Mouse (Mus musculus): ENCODE results near the gene Fahd2a. TPM values are rescaled to one million over a fixed set of nuclear protein-coding genes. Genes with fewer than 3 reads are reported as not detected.

The Fahd2a gene
- total RNA-seq, 4 experiments from 2014 or later: 42.1 to 59.5 (median 52.5) TPM

DNA sequence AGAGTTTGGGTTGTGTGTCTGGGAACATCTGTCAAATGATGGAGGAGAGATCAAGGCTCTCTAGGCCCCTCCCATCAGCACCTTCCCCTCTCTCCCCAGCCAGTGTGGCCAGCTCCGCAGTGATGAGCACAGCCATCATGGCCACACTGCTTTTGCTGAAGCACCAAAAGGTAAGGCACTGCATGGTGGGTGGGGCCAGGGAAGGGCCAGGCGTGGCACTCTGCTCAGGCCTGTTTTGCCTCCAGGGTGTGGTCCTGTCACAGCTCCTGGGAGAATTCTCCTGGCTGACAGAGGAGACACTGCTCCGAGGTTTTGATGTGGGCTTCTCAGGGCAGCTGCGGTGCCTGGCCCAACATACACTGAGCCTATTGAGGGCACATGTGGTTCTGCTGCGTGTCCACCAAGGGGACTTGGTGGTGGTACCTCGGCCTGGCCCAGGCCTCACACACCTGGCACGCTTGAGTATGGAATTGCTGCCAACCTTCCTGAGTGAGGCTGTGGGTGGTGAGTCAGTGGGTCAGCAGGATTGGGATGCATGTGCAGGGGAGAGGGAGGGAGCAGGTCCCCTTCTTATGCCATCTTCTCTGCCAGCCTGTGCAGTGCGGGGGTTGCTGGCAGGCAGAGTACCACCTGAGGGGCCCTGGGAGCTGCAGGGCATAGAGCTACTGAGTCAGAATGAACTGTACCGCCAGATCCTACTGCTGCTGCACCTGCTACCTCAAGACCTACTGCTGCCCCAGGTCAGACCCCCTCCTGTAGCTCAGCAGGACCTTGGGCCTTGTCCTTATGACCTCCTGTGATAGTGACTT, 10.7 kb downstream of the Fahd2a start:
- DNase-seq (ENCODE audit: low spot score): no peak

DNA sequence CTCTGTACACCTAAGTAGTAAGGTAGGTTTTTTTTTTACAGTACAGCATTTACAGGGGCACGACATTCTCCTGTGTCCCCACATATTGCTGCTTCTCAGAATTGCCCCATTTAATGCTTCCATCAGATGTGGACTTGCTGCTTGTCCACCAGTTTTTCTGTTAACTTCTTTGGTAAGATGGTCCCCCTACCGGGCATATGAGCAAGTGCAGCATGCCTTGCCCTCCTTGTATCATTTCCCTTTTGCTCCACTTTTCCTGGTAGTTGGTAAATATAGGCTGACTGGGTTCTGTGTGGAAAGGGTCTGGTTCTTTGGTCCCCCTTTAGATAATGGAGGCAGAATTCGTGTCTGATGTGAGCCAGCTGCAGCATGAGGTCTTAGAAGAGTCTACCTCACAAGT, 14.1 kb downstream of the Fahd2a start:
- DNase-seq (ENCODE audit: low spot score): peak; percentile 35

GRCm38 (mm10) chr2:127424977-127425376, 19.4 kb downstream of the Fahd2a start, which contains the start of gene Gpat2:
Gene Gpat2, plus strand, starts transcription at chr2:127425199.
- DNase-seq (ENCODE audit: low spot score): no peak

- no peak for DNase-seq (ENCODE audit: low spot score)
Measured at GRCm38 (mm10) chr2:127418266-127418970, 25.9 kb downstream of the Fahd2a start.

DNA sequence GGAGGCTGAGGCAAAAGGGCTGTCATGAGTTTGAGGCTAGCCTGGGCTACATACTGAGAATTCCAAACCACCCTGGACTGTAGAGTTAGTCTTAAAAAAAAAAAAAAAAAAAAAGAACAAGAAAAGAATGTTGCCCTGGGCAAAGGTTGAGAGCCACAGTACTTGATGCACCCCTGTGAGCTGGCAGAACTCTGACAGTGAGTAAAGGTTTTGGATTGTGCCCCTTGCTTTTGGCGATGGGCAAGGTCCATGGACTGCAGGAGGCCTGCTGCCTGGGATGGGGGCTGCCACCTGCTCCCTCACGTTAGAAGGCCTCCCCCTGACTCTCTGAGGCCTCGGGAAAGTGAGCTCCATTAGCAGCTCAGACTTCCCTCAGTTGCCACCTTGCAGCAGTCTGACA, 27.7 kb downstream of the Fahd2a start:
- DNase-seq (ENCODE audit: low spot score): no peak

DNA sequence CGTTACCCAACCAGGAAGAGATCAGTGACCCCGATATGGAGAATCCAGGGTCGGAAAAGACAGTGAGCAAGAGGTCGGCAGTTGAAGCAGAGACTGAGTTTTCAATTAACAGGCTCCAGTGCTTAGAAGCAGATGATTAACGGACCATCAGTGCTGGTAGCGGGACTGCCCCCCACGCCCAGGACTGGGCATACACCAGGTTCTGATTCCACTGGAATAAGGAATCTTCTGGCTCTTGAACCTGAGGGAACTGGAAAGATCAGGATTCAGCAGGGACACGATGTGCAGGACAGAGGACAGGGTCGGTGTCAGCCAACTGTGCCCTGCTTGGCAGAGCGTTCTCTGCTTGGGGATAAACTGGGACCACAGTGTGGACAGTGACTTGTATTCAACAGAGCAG, 28.6 kb downstream of the Fahd2a start:
- no peak for DNase-seq (ENCODE audit: low spot score)

GRCm38 (mm10) chr2:127411126-127411525, 33.2 kb downstream of the Fahd2a start:
- no peak for DNase-seq (ENCODE audit: low spot score)

DNA sequence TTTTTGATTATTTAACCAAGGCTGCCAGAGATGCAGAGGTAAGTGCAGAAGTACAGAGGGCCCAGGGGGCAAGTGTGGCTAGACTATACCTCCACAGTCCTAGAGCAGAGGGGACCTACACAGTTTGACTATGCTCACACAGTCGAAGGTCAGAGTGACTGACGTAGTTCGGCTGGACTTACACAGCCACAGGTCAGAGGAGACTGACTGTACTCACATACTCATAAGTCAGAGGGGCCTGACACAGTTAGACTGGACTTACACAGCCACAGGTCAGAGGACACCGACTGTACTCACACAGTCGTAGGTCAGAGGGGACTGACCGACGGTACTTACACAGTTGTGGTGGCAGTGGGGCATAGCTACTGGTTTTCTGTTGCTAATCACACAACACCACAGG, 45.6 kb downstream of the Fahd2a start:
- DNase-seq (ENCODE audit: low spot score): no peak

DNA sequence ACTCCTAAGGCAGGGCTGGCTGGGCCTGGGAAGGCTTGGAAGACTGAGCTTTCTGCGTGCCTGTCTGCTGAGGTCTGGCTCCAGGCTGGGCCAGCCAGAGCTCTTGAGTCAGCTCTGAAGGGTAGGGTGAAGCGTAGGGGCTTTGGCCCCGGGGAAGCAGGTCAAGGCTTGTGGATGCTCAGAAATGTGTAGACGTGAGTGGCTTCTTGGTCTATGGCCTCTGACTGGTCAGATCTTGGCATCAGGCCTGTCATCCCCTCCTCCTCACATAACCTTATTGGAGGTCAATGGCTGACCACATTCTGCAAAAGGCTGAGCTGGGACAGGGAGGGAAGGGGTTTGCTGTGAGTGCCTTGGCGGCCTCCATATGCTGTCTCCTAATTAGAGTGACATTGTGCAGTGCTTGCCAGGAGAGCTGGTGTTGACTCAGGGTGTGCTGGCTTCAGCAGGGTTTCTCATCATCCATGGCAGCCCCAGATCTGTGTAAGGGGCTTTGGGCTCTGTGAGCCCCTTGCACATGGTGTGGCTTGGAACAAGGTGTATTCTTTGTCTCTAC, 49.7 kb downstream of the Fahd2a start:
- no peak for DNase-seq (ENCODE audit: low spot score)

DNA sequence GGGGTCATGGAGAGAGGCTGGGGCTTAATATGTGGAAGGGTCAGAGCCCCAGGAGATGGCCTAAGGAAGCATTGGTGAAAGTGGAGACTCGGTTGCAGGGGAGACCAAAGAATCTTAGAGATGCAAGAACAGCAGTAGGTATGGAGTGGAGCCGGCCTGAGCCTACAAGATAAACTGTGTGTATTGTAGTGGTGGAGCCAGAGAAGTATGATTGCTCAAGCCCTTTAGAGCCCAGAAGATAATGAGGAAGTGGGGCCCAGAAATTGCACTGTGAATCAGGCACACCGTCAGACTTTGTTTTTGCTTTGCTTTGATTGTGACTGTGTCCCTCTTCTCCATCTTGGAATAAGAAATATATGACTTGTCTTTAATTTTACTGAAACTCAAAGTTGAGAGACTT, 53.0 kb downstream of the Fahd2a start:
- DNase-seq (ENCODE audit: low spot score): no peak

DNA sequence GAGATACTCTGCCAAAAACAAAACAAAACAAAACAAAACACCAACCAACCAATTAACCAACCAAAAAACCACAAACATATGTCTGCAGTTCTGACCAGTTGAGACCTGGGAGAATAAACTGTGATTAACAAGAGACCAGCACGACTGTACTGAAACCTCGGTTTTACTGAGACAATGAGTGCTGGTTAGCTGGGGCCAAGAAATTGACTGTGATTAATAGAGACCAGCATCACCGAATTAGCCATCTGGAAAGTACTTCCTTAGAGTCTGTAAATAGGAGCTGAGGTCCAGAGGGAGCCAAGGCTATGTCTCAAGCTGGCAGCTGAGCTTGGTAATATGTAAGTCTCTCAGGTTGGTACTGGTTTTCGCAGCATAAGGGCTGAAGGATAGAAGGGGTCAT, 53.5 kb downstream of the Fahd2a start:
- no peak for DNase-seq (ENCODE audit: low spot score)

DNA sequence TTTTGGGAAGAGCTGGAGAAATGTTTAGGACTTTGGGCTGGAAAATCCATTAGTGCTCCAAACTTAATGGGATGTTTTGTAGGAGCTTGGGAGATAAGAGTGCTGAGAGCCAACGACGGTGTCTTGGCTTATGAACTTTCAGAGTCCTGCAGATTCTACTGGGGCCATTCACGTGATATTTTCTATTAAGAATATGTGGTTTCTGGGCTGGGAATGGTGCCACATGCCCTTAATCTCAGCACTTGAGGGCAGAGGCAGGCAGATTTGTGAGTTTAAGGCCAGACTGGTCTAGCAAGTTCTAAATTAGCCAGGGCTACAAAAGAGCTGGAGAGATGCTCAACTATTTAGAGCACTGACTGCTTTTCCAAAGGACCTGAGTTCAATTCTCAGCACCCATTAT, 54.0 kb downstream of the Fahd2a start:
- no peak for DNase-seq (ENCODE audit: low spot score)

DNA sequence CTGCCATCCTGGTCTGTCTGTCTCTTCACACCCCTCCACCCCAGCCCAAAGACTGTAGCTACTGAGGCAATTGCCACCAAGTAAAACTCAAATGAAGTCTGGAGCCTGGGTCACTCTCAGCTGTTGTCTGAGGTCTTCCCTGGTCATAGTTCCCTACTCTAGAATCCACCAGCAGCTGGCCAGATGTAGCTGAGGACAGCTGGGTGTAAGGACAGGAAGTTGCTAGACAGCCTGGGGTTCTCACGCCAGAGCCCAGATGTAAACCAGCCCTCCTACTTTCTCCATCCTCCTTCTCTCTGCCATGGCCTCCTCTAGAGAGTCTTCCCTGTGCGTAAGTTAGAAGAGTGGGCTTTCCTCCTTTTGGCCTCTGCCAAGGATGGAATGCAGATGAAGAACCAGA, 56.8 kb downstream of the Fahd2a start:
- DNase-seq (ENCODE audit: low spot score): peak; percentile 35

Other genes starting within 250 kb of the Fahd2a start
- under 1 TPM in 3 of 4 experiments, not detected in 1; 0.28 to 0.38 (median 0.28) TPM for gene 1810024B03Rik, start 236.3 kb downstream of the Fahd2a start, total RNA-seq (2022)
- gene Snrnp200, start 236.2 kb downstream of the Fahd2a start, total RNA-seq (2022): 10 to 100 TPM; 61.1 to 72.6 (median 67.5) TPM
- gene Ciao1, start 196.7 kb downstream of the Fahd2a start, total RNA-seq (2022): 10 to 100 TPM; 57.8 to 73.8 (median 70.6) TPM
- gene Tmem127, start 196.7 kb downstream of the Fahd2a start, total RNA-seq (2022): 10 to 100 TPM; 23.9 to 27.7 (median 27.2) TPM
- gene Stard7, start 174.3 kb downstream of the Fahd2a start, total RNA-seq (2022): 100 to 1,000 TPM; 162 to 173 (median 169) TPM
- gene Dusp2, start 108.4 kb downstream of the Fahd2a start, total RNA-seq (2022): 1 to 10 TPM in 2 of 4 experiments, under 1 TPM in 2; 0.27 to 1.6 (median 0.69) TPM
- gene Astl, start 105.9 kb downstream of the Fahd2a start, total RNA-seq (2022): not detected
- gene Adra2b, start 81.4 kb downstream of the Fahd2a start, total RNA-seq (2022): under 1 TPM; 0.41 to 0.78 (median 0.70) TPM
- not detected for gene Gpat2, start 19.4 kb downstream of the Fahd2a start, total RNA-seq (2022)
- 1 to 10 TPM in 3 of 4 experiments, under 1 TPM in 1; 0.86 to 1.3 (median 1.2) TPM for gene Kcnip3, start 77.5 kb upstream of the Fahd2a start, total RNA-seq (2022)
- under 1 TPM; 0.12 to 0.88 (median 0.25) TPM for gene Prom2, start 96.9 kb upstream of the Fahd2a start, total RNA-seq (2022)
- gene Zfp661, start 142.5 kb upstream of the Fahd2a start, total RNA-seq (2022): 1 to 10 TPM; 1.1 to 1.9 (median 1.6) TPM
- 10 to 100 TPM; 82.2 to 90.5 (median 86.5) TPM for gene Mrps5, start 142.7 kb upstream of the Fahd2a start, total RNA-seq (2022)
- gene Mal, start 212.1 kb upstream of the Fahd2a start, total RNA-seq (2022): 10 to 100 TPM; 12.9 to 25.1 (median 18.7) TPM

Data from heart, adult 8-10 months (tissue).